Mouse (Mus musculus) gastrocnemius, adult 2 months (tissue): Measurements from ENCODE around the gene Atn1. TPM values are rescaled to one million over a fixed set of nuclear protein-coding genes. Genes with fewer than 3 reads are reported as not detected.
"Not testable (repeated sequence)": the region's sequence is repeated elsewhere in the genome, so short reads cannot be mapped to it uniquely, and the experiment has no call there.

Experiments used
- DNase-seq: peaks from one replicate; pipeline ENCODE4 v3.0.0; 2022
- H3K27ac ChIP-seq: fragments of 200-600 bp; 2 replicates; pipeline ENCODE4 v1.8.1; 2022; ENCODE audit warnings: mild to moderate bottlenecking
- H3K4me3 ChIP-seq: fragments of 200-600 bp; 2 replicates; pipeline ENCODE4 v1.8.1; 2022; ENCODE audit warnings: mild to moderate bottlenecking, moderate library complexity
- CTCF ChIP-seq: fragments of 200-600 bp; IDR thresholded peaks from 2 replicates; pipeline ENCODE4 v1.8.1; 2022; ENCODE audit warnings: antibody characterized with exemption, mild to moderate bottlenecking, moderate library complexity
- intact Hi-C: fragments of 180-260 bp; cut with DNase I; formaldehyde crosslinking; loops from one replicate; pipeline ENCODE4 v1.15.1; 2025
- long read RNA-seq, 2 experiments: library from polyadenylated mRNA; stranded (forward); transcript quantifications; one replicate each; pipeline ENCODE4 v2.0.0; 2021
- total RNA-seq, 2 experiments: library from RNA; stranded (reverse); gene quantifications; 2 replicates each; pipeline ENCODE4 v1.2.3; 2021

The Atn1 gene
- 10 to 100 TPM; 46.4 to 47.9 TPM for total RNA-seq
- long read RNA-seq, experiment 1, partial matches to known transcripts, result 3 of 4 reads
- long read RNA-seq, experiment 1, other reads (novel, unspliced or antisense), result 1 of 4 reads
- long read RNA-seq, experiment 2, partial matches to known transcripts, result 2 of 2 reads
- long read RNA-seq, experiment 2, other reads (novel, unspliced or antisense), result 0 of 2 reads

GRCm38 (mm10) chr6:124755831-124756595 is at the start of gene Atn1, which contains the start of gene Gm45234:
TSS of gene Atn1 (minus strand) at chr6:124756524.
TSS of gene Gm45234 (minus strand) at chr6:124756021.
- Histone ChIP-seq H3K27ac (peak within 1 kb of the TSS; percentile 89), H3K4me3 (peak within 1 kb of the TSS; percentile 88)
- no peak for TF ChIP-seq CTCF
- peak; percentile 87 for DNase-seq
- intact Hi-C loops, result loop anchor here (5.0 kb wide), 2 partner anchors 51 to 161 kb away; partner anchors contain the start of gene Spsb2

- DNase-seq, result peak; percentile 97
- TF ChIP-seq CTCF, result peak; percentile 28; the same call in 1 of the 2 replicates
- Histone ChIP-seq H3K27ac (peak overlapping the region; percentile 99), H3K4me3 (peak overlapping the region; percentile 74)
- intact Hi-C loops, result loop anchor here (5.0 kb wide), 1 partner anchor 48 kb away; the partner anchor contains the start of genes Atn1 and Gm45234
These were observed 49.3 kb upstream of the Atn1 start for GRCm38 (mm10) chr6:124805341-124806321.

- intact Hi-C loops, result no loop called here
- Histone ChIP-seq H3K27ac (no peak overlapping the region; the same call in 1 of the 2 replicates), H3K4me3 (no peak overlapping the region)
- no peak for DNase-seq
- TF ChIP-seq CTCF, result no peak
These were observed 48.0 kb upstream of the Atn1 start for GRCm38 (mm10) chr6:124804341-124804740.

GRCm38 (mm10) chr6:124803691-124804090 is 47.4 kb upstream of the Atn1 start:
- DNase-seq, H3K27ac ChIP-seq, intact Hi-C loops, H3K4me3 ChIP-seq: not testable (repeated sequence)

GRCm38 (mm10) chr6:124803061-124803460 is 46.7 kb upstream of the Atn1 start:
- intact Hi-C loops, result no loop called here
- DNase-seq, result no peak

GRCm38 (mm10) chr6:124802400-124802799 is 46.1 kb upstream of the Atn1 start:
- H3K4me3 ChIP-seq, DNase-seq, intact Hi-C loops, H3K27ac ChIP-seq: not testable (repeated sequence)

More at GRCm38 (mm10) chr6:124803061-124803460, 46.7 kb upstream of the Atn1 start:
- no peak for TF ChIP-seq CTCF
- Histone ChIP-seq H3K27ac (no peak overlapping the region), H3K4me3 (no peak overlapping the region)

GRCm38 (mm10) chr6:124796200-124796599 is 39.9 kb upstream of the Atn1 start:
- DNase-seq, result no peak
- H3K4me3 ChIP-seq, result no peak overlapping the region
- no peak overlapping the region for H3K27ac ChIP-seq
- no peak for TF ChIP-seq CTCF
- intact Hi-C loops, result no loop called here

GRCm38 (mm10) chr6:124795781-124796180 is 39.5 kb upstream of the Atn1 start:
- Histone ChIP-seq H3K4me3 (no peak overlapping the region), H3K27ac (no peak overlapping the region)
- DNase-seq, result no peak
- no peak for TF ChIP-seq CTCF
- intact Hi-C loops, result no loop called here

GRCm38 (mm10) chr6:124791911-124792310 is 35.6 kb upstream of the Atn1 start:
- H3K27ac ChIP-seq, result no peak overlapping the region
- no peak for TF ChIP-seq CTCF
- H3K4me3 ChIP-seq, result no peak overlapping the region
- no peak for DNase-seq
- intact Hi-C loops, result no loop called here

GRCm38 (mm10) chr6:124790121-124790520 is 33.8 kb upstream of the Atn1 start:
- no peak for DNase-seq
- Histone ChIP-seq H3K27ac (no peak overlapping the region), H3K4me3 (no peak overlapping the region)
- TF ChIP-seq CTCF, result no peak
- intact Hi-C loops, result no loop called here

GRCm38 (mm10) chr6:124789519-124789918 is 33.2 kb upstream of the Atn1 start:
- intact Hi-C loops, result no loop called here
- H3K27ac ChIP-seq, result no peak overlapping the region
- H3K4me3 ChIP-seq, result no peak overlapping the region
- no peak for DNase-seq
- TF ChIP-seq CTCF, result no peak

- DNase-seq, result no peak
- Histone ChIP-seq H3K4me3 (no peak overlapping the region), H3K27ac (no peak overlapping the region)
- intact Hi-C loops, result no loop called here
- TF ChIP-seq CTCF, result no peak
These were observed 31.4 kb upstream of the Atn1 start for GRCm38 (mm10) chr6:124787722-124788121.
